Mouse (Mus musculus): ENCODE data around the gene Plcb3.

Plcb3 gene

GRCm38 (mm10) chr19:6920741-6921636 lies 55.3 kb downstream of the Plcb3 start:
- WGBS = 3% methylated on average over 48 of the region's 48 CpGs

GRCm38 (mm10) chr19:6919876-6920740 lies 56.2 kb downstream of the Plcb3 start:
- 42% methylated on average over 8 of the region's 8 CpGs for WGBS

- WGBS = 85% methylated on average over 4 of the region's 4 CpGs
Observed at GRCm38 (mm10) chr19:6918321-6918720, 57.9 kb downstream of the Plcb3 start.

GRCm38 (mm10) chr19:6916496-6916895 lies 59.8 kb downstream of the Plcb3 start:
- WGBS = 84% methylated on average over 4 of the region's 4 CpGs

GRCm38 (mm10) chr19:6915276-6915675 lies 61.0 kb downstream of the Plcb3 start:
- WGBS = 83% methylated on average over 4 of the region's 4 CpGs

GRCm38 (mm10) chr19:6914540-6914939 lies 61.7 kb downstream of the Plcb3 start:
- 96% methylated on average over 9 of the region's 9 CpGs for WGBS

- 72% methylated on average over 11 of the region's 11 CpGs for WGBS
Observed at GRCm38 (mm10) chr19:6913991-6914390, 62.3 kb downstream of the Plcb3 start.

- WGBS = 81% methylated on average over 6 of the region's 6 CpGs
Observed at GRCm38 (mm10) chr19:6913036-6913435, 63.2 kb downstream of the Plcb3 start.

- 93% methylated on average over 15 of the region's 15 CpGs for whole genome bisulfite sequencing
Observed at GRCm38 (mm10) chr19:6912205-6912970, 63.9 kb downstream of the Plcb3 start.

- 73% methylated on average over 19 of the region's 19 CpGs for WGBS
Observed at GRCm38 (mm10) chr19:6911101-6912074, 64.9 kb downstream of the Plcb3 start.

- WGBS = under 1% methylated on average over 30 of the region's 30 CpGs
Observed at GRCm38 (mm10) chr19:6910306-6910705, 66.0 kb downstream of the Plcb3 start.

GRCm38 (mm10) chr19:6909507-6910289 lies 66.6 kb downstream of the Plcb3 start, which contains the start of the genes Trmt112 and Prdx5:
Gene Trmt112, plus strand, starts transcription at chr19:6909698.
Gene Prdx5, minus strand, starts transcription at chr19:6910106.
- under 1% methylated on average over 65 of the region's 65 CpGs for WGBS

GRCm38 (mm10) chr19:6909021-6909420 lies 67.2 kb downstream of the Plcb3 start:
- 4% methylated on average over 11 of the region's 11 CpGs for WGBS

- WGBS = 77% methylated on average over 7 of the region's 7 CpGs
Observed at GRCm38 (mm10) chr19:6907811-6908540, 68.3 kb downstream of the Plcb3 start.

GRCm38 (mm10) chr19:6907094-6907493 lies 69.2 kb downstream of the Plcb3 start:
- 86% methylated on average over 8 of the region's 8 CpGs for WGBS

GRCm38 (mm10) chr19:6906199-6906598 lies 70.1 kb downstream of the Plcb3 start:
- WGBS = 76% methylated on average over 3 of the region's 3 CpGs

- 94% methylated on average over 11 of the region's 11 CpGs for WGBS
Observed at GRCm38 (mm10) chr19:6905498-6906159, 70.6 kb downstream of the Plcb3 start.

- 82% methylated on average over 2 of the region's 2 CpGs for WGBS
Observed at GRCm38 (mm10) chr19:6904846-6905245, 71.4 kb downstream of the Plcb3 start.
